Mouse (Mus musculus) bone marrow, adult 2 months (tissue): ENCODE measurements around the gene Pex13. TPM values are rescaled to one million over a fixed set of nuclear protein-coding genes. Genes with fewer than 3 reads are reported as not detected.

Source experiments
- H3K27ac ChIP-seq: fragments of 200-500 bp; 2 replicates; pipeline ENCODE4 v1.5.1; 2012; ENCODE audit warnings: low read depth, mild to moderate bottlenecking, control low read depth, inconsistent platforms, low read length; ENCODE audit not compliant: control insufficient read depth, poor library complexity, insufficient read depth
- H3K4me1 ChIP-seq: fragments of 200-500 bp; 2 replicates; pipeline ENCODE4 v1.6.1; 2011; ENCODE audit warnings: low read length; ENCODE audit not compliant: control insufficient read depth, insufficient read depth
- H3K4me3 ChIP-seq: fragments of 200-500 bp; replicated peaks from 2 replicates; pipeline ENCODE3; 2011; ENCODE audit warnings: mild to moderate bottlenecking, low read depth, low read length, control low read depth; ENCODE audit not compliant: control insufficient read depth
- CTCF ChIP-seq: fragments of 200-500 bp; IDR thresholded peaks from 2 replicates; pipeline ENCODE4 v1.5.1; 2011; ENCODE audit warnings: low read length, control low read depth; ENCODE audit not compliant: control insufficient read depth, insufficient read depth
- POLR2A ChIP-seq: fragments of 200-500 bp; IDR thresholded peaks from 2 replicates; pipeline ENCODE4 v1.6.1; 2011; ENCODE audit warnings: low read depth, mild to moderate bottlenecking, control low read depth, low read length, borderline replicate concordance; ENCODE audit not compliant: control insufficient read depth
- WGBS: fragments of 180-500 bp; shearing (Covaris S2); methylation state at CpG from one replicate; pipeline ENCODE4 v1.1.7; 2018; 5-methylcytosine and 5-hydroxymethylcytosine counted together
- polyA plus RNA-seq: library from polyadenylated mRNA; stranded (reverse); fragments of >200 nt; gene quantifications from 2 replicates; pipeline ENCODE4 v1.2.4, GENCODE M21; 2011; ENCODE audit warnings: low replicate concordance; ENCODE audit not compliant: missing spikeins, insufficient read depth, insufficient read length

Gene Pex13
- polyA plus RNA-seq, 1 experiment, result 13.8 TPM

DNA sequence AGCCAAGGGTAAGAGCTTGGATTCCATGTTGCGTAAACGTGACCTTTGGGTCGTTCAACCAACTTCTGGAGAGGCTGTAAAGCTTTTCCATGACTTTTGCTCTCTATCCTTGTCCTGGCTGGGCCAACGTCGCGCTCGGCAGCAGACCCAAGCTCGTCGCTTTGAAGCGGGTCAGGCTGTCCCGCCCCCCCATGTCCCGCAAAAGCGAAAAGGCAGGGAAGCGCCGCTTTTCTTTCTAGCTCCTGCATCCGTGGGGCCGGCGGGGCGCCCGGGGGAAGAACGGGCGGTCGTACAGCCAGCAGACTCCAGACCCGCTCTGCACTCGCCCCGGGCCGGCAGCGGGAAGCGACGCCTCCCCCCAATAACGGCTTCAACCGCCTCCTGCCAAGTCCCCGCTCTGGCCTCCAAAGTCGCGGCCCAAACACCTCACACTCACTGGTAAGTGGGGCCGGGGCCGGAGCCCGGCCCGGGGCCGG lies 410 bp downstream of the Pex13 start, which contains the start of gene Pus10:
TSS of gene Pus10 (plus strand) at position 364 of the 476 bp plus-strand sequence.
- TF ChIP-seq CTCF (no peak), POLR2A (no peak)
- peak within 1 kb of the TSS; percentile 94 for H3K4me3 ChIP-seq
- no peaks in the 10 kb centered on the region; the same call in 1 of the 2 replicates for H3K4me1 ChIP-seq
- WGBS, result under 1% methylated on average over 40 of the region's 40 CpGs
- H3K27ac ChIP-seq, result peak within 1 kb of the TSS; percentile 91

DNA sequence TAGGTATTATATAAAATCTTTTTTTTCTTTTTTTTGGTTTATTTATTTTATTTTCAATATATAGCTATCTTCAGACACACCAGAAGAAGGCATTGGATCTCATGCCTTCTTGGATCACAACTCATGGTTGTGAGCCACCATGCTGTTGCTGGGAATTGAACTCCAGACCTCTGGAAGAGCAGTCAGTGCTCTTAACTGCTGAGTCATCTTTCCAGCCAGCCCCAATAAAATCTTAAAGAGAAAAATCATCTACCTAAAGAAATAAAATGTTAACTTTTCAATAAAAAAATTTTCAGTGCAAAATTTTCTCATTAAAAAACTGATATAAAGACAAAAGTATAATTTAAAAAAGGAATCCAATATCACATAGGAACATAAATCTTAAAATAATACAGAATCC lies 1.5 kb downstream of the Pex13 start:
- Histone ChIP-seq H3K27ac (no peak overlapping the region), H3K4me3 (no peak overlapping the region), H3K4me1 (no peaks in the 10 kb centered on the region; the same call in 1 of the 2 replicates)
- TF ChIP-seq CTCF, result no peak
- TF ChIP-seq POLR2A, result no peak

GRCm38 (mm10) chr11:23657791-23658190 lies 8.0 kb downstream of the Pex13 start:
- H3K27ac ChIP-seq, result no peak overlapping the region
- H3K4me3 ChIP-seq, result no peak overlapping the region
- TF ChIP-seq CTCF (no peak), POLR2A (no peak)
- no peaks in the 10 kb centered on the region for H3K4me1 ChIP-seq
- 42% methylated on average over 2 of the region's 2 CpGs for WGBS

GRCm38 (mm10) chr11:23653666-23654065 lies 12.1 kb downstream of the Pex13 start:
- H3K4me1 ChIP-seq, result no peaks in the 10 kb centered on the region

DNA sequence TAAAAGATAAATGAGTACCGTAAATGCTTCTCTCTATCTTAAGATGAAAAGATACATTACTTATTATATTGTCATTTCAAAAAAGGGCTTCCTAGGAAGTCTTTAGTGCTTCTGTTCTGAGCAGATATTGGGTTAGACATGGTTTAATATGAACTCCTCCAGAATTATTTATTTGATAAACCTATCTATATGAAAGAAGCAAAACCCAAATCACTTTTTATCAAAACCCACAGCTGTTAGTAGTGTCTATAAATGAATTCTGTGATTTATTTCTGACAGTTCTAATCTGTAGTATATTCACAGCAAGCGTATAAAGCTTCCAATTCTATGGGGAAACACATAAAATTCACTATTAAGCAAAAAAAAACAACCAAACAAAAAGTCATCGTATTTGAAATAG lies 17.9 kb downstream of the Pex13 start:
- H3K4me1 ChIP-seq, result no peaks in the 10 kb centered on the region
- H3K27ac ChIP-seq, result no peak overlapping the region
- no peak overlapping the region for H3K4me3 ChIP-seq
- WGBS, result 78% methylated on average over 3 of the region's 3 CpGs
- TF ChIP-seq POLR2A (no peak), CTCF (no peak)

More at GRCm38 (mm10) chr11:23653666-23654065, 12.1 kb downstream of the Pex13 start:
- 72% methylated on average over 3 of the region's 3 CpGs for WGBS
- TF ChIP-seq POLR2A (no peak), CTCF (no peak)
- H3K27ac ChIP-seq, result no peak overlapping the region
- no peak overlapping the region for H3K4me3 ChIP-seq

GRCm38 (mm10) chr11:23647431-23647830 lies 18.3 kb downstream of the Pex13 start:
- H3K27ac ChIP-seq, result no peak overlapping the region
- no peaks in the 10 kb centered on the region for H3K4me1 ChIP-seq
- TF ChIP-seq POLR2A, result no peak
- no peak for TF ChIP-seq CTCF
- no peak overlapping the region for H3K4me3 ChIP-seq

- WGBS, result 75% methylated on average over 8 of the region's 8 CpGs
- peaks cover 2% of the 10 kb centered on the region for H3K4me1 ChIP-seq
- H3K4me3 ChIP-seq, result no peak overlapping the region
- TF ChIP-seq POLR2A (no peak), CTCF (no peak)
- H3K27ac ChIP-seq, result no peak overlapping the region
Measured at GRCm38 (mm10) chr11:23634573-23634972, 31.2 kb downstream of the Pex13 start.

- WGBS, result 8% methylated on average over 7 of the region's 7 CpGs
- no peak overlapping the region for H3K27ac ChIP-seq
- peak overlapping the region; percentile 47 for H3K4me3 ChIP-seq
- peaks cover 2% of the 10 kb centered on the region for H3K4me1 ChIP-seq
- TF ChIP-seq CTCF (no peak), POLR2A (no peak)
Measured at GRCm38 (mm10) chr11:23633879-23634215, 31.9 kb downstream of the Pex13 start.
